Mouse (Mus musculus): Measurements from ENCODE around the gene Mctp2.

DNA sequence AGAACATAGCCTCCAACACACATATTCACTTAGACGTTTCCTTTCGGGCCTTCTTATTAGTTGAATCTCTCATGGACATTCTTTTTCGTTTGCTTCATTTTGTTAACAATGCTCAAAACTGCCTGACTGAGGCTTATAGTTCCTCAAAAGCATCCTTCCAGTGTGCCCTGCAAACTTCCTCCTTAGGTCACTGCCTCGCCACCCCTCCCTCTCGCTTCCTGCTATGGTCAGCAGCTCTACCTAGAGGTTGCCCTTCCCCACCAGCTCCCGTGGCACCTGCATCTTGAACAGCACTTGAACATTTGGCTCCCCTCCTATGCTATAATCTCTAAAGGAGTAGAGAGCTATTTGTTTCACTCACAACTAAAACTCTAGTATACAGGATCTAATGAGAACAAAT lies 6.7 kb downstream of the Mctp2 start:
- TF ChIP-seq POLR2A (IDR thresholded peaks at IDR 0.05; ENCODE audit: low read depth, low read length) (no peak), CTCF (IDR thresholded peaks at IDR 0.05; ENCODE audit: extremely low read depth, insufficient read length, insufficient replicate concordance, low read depth, low read length) (no peak)
